Mouse (Mus musculus) olfactory bulb, adult 2 months (tissue): ENCODE results near the gene Selenop. TPM values are rescaled to one million over a fixed set of nuclear protein-coding genes. Genes with fewer than 3 reads are reported as not detected.

Source experiments
- H3K27ac ChIP-seq: fragments of 200-500 bp; 2 replicates; pipeline ENCODE4 v1.5.1; 2012; ENCODE audit warnings: low read depth, low read length; ENCODE audit not compliant: insufficient read depth
- H3K4me1 ChIP-seq: fragments of 200-500 bp; 2 replicates; pipeline ENCODE4 v1.6.1; 2012; ENCODE audit warnings: low read length; ENCODE audit not compliant: control insufficient read depth, insufficient read depth
- H3K4me3 ChIP-seq: fragments of 200-500 bp; 2 replicates; pipeline ENCODE4 v1.5.1; 2012; ENCODE audit warnings: mild to moderate bottlenecking, low read depth, low read length, moderate library complexity; ENCODE audit not compliant: insufficient read depth
- CTCF ChIP-seq: fragments of 200-500 bp; IDR thresholded peaks from 2 replicates; pipeline ENCODE4 v1.5.1; 2012; ENCODE audit warnings: low read depth, mild to moderate bottlenecking, low read length, moderate library complexity; ENCODE audit not compliant: insufficient read depth
- POLR2A ChIP-seq: fragments of 200-500 bp; IDR thresholded peaks from 2 replicates; pipeline ENCODE4 v1.6.1; 2012; ENCODE audit warnings: mild to moderate bottlenecking, low read depth, low read length, moderate library complexity; ENCODE audit not compliant: insufficient read depth
- WGBS: fragments of 180-500 bp; shearing (Covaris S2); methylation state at CpG from one replicate; pipeline ENCODE4 v1.1.7; 2018; 5-methylcytosine and 5-hydroxymethylcytosine counted together
- polyA plus RNA-seq: library from polyadenylated mRNA; stranded (reverse); fragments of >200 nt; gene quantifications from 2 replicates; pipeline ENCODE4 v1.2.4, GENCODE M21; 2012; ENCODE audit warnings: low replicate concordance; ENCODE audit not compliant: missing spikeins, insufficient read depth, insufficient read length

The Selenop gene
- polyA plus RNA-seq, 1 experiment: 861 TPM

DNA sequence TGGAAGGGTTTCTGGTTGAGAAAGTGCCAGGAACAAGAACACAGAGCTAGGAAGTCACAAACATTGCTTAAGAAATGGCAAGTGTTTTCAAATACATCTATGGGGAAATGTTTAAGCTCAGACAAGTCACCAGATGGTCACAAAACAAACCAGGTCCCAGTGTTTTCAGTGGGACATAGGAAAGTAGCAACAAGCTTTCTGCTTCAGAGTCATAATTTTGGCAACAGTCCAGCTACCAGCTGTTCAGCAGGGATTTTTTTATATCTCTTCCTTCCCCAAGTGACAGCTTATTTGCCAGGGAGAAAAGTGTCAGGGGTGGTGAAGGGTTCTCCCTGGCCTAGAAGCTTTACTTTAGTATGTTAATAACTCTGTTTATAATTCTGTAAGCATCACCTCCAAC lies 44.6 kb downstream of the Selenop start:
- TF ChIP-seq CTCF (no peak), POLR2A (no peak)
- Histone ChIP-seq H3K27ac (no peak overlapping the region), H3K4me1 (no peaks in the 10 kb centered on the region), H3K4me3 (no peak overlapping the region)

- H3K27ac ChIP-seq: no peak overlapping the region
- no peak for TF ChIP-seq POLR2A
- TF ChIP-seq CTCF: no peak
- no peak overlapping the region for H3K4me3 ChIP-seq
- H3K4me1 ChIP-seq: no peaks in the 10 kb centered on the region
- 78% methylated on average over 2 of the region's 2 CpGs for WGBS
Observed at GRCm38 (mm10) chr15:3316617-3317016, 48.3 kb downstream of the Selenop start.

- no peak overlapping the region for H3K4me3 ChIP-seq
- WGBS: 88% methylated on average over 9 of the region's 9 CpGs
- TF ChIP-seq POLR2A (no peak), CTCF (no peak)
- no peaks in the 10 kb centered on the region for H3K4me1 ChIP-seq
- H3K27ac ChIP-seq: no peak overlapping the region
Observed at GRCm38 (mm10) chr15:3319929-3320328, 51.6 kb downstream of the Selenop start.

DNA sequence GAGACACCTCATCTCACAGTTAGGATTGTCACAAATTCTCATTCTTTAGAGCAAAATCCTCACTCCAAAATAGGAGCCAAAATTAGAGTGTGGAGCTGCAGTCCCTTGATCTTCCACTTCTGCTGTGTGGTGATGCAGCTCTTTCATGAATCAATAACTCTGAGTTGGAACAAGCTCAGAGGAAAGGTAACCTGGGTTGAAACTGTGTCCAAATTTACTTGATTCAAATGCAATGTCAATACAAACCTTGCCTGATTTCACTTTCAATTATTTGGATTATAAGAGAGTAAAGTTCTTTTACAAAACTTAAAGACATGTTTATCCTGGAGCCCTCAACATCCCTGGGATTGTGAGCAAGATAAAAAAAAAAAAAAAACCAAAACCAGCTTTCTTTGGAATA lies 54.7 kb downstream of the Selenop start:
- no peak overlapping the region for H3K27ac ChIP-seq
- H3K4me1 ChIP-seq: no peaks in the 10 kb centered on the region
- TF ChIP-seq POLR2A (no peak), CTCF (no peak)
- H3K4me3 ChIP-seq: no peak overlapping the region

Other genes starting within 250 kb of the Selenop start
- gene Ccdc152, start 35.0 kb downstream of the Selenop start, polyA plus RNA-seq: not detected in 2 replicates